Mouse (Mus musculus): ENCODE measurements around the gene Pitpnb. TPM values are rescaled to one million over a fixed set of nuclear protein-coding genes. Genes with fewer than 3 reads are reported as not detected.

The Pitpnb gene
- total and polyA plus RNA-seq, 3 experiments: 19.3 to 84.8 (median 31.5) TPM

GRCm38 (mm10) chr5:111383335-111383734, 52.8 kb downstream of the Pitpnb start:
- H3K36me3 ChIP-seq (replicated peaks): peaks cover 97% of the 10 kb centered on the region

DNA sequence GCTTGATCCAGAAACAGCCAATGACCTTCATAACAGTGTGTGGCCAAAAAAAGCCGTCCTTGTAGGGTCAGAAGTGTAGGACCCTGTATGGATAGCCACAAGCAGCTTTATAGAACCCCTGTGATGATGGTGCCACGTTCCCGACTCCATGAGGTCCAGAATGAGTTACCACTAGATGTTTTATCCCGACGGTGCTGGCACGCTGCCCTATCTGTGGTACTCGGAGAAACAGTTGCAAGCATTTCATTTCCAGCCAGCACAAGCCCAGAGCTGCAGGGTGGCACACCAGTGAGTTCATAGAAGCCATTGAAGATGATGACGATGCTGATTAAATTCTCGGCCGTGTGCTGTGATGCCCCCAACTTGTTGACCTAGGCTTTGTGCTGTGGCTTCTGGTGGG, 60.3 kb downstream of the Pitpnb start:
- TF ChIP-seq GATA1 (IDR thresholded peaks at IDR 0.05; ENCODE audit: borderline replicate concordance, low read length): no peak
- TF ChIP-seq CTCF (IDR thresholded peaks at IDR 0.05; ENCODE audit: low read depth, low read length): no peak
- TF ChIP-seq GATA2 (IDR thresholded peaks at IDR 0.05; ENCODE audit: borderline replicate concordance, low read depth, low read length): no peak
- no peak for TF ChIP-seq TAL1 (conservative IDR thresholded peaks at IDR 0.05; ENCODE audit: low read depth, low read length)
- no peak for TF ChIP-seq POLR2AphosphoS5 (IDR thresholded peaks at IDR 0.05; ENCODE audit: insufficient replicate concordance, low read depth, low read length)
- peaks cover 55% of the 10 kb centered on the region for H3K36me3 ChIP-seq (replicated peaks)
- no peak overlapping the region for H3K4me3 ChIP-seq (ENCODE audit: low read depth, low read length)
- ATAC-seq (ENCODE audit: extremely low read depth, insufficient number of reproducible peaks, low FRiP score, poor library complexity, severe bottlenecking) (no peak), DNase-seq (ENCODE audit: low spot score) (no peak)
- H3K9me3 ChIP-seq (replicated peaks): no peaks in the 10 kb centered on the region
- no peaks in the 10 kb centered on the region for H3K27me3 ChIP-seq (ENCODE audit: insufficient read depth, low read length)
- no peaks in the 10 kb centered on the region for H3K4me1 ChIP-seq (ENCODE audit: insufficient read depth, low read depth, low read length)

More at GRCm38 (mm10) chr5:111383335-111383734, 52.8 kb downstream of the Pitpnb start:
- Histone ChIP-seq H3K4me1 (ENCODE audit: insufficient read depth, low read depth, low read length) (no peaks in the 10 kb centered on the region), H3K4me3 (ENCODE audit: low read depth, low read length) (no peak overlapping the region), H3K27me3 (ENCODE audit: insufficient read depth, low read length) (no peaks in the 10 kb centered on the region), H3K9me3 (replicated peaks) (no peaks in the 10 kb centered on the region)
- no peak for TF ChIP-seq TAL1 (conservative IDR thresholded peaks at IDR 0.05; ENCODE audit: low read depth, low read length)
- TF ChIP-seq CTCF (IDR thresholded peaks at IDR 0.05; ENCODE audit: low read depth, low read length): no peak
- TF ChIP-seq POLR2AphosphoS5 (IDR thresholded peaks at IDR 0.05; ENCODE audit: insufficient replicate concordance, low read depth, low read length): no peak
- no peak for TF ChIP-seq GATA2 (IDR thresholded peaks at IDR 0.05; ENCODE audit: borderline replicate concordance, low read depth, low read length)
- no peak for TF ChIP-seq GATA1 (IDR thresholded peaks at IDR 0.05; ENCODE audit: borderline replicate concordance, low read length)
- ATAC-seq (ENCODE audit: extremely low read depth, insufficient number of reproducible peaks, low FRiP score, poor library complexity, severe bottlenecking) (no peak), DNase-seq (ENCODE audit: low spot score) (no peak)

DNA sequence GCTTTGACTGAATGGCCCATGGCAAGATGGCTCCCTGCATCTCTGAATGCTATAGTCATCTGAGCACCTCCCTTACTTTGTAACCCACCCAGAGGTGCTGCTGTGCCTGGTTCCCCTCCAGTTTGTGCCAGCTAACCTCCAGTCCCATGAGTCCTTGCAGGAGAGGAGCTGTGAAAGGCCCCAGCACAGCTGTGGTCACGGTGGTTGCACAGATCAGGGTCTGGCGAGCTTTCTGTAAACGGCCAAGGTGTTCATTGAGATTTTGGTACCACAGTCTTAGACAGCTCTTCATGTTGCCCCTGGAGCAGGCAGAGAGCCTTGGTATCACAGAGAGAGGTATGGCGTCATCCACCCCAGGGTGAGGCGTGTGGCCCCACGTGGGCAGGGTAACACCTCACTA, 60.9 kb downstream of the Pitpnb start:
- Histone ChIP-seq H3K36me3 (replicated peaks) (peaks cover 49% of the 10 kb centered on the region), H3K4me3 (ENCODE audit: low read depth, low read length) (no peak overlapping the region), H3K27me3 (ENCODE audit: insufficient read depth, low read length) (no peaks in the 10 kb centered on the region), H3K4me1 (ENCODE audit: insufficient read depth, low read depth, low read length) (no peaks in the 10 kb centered on the region), H3K9me3 (replicated peaks) (no peaks in the 10 kb centered on the region)
- ATAC-seq (ENCODE audit: extremely low read depth, insufficient number of reproducible peaks, low FRiP score, poor library complexity, severe bottlenecking) (no peak), DNase-seq (ENCODE audit: low spot score) (no peak)
- TF ChIP-seq TAL1 (conservative IDR thresholded peaks at IDR 0.05; ENCODE audit: low read depth, low read length) (no peak), POLR2AphosphoS5 (IDR thresholded peaks at IDR 0.05; ENCODE audit: insufficient replicate concordance, low read depth, low read length) (no peak)

DNA sequence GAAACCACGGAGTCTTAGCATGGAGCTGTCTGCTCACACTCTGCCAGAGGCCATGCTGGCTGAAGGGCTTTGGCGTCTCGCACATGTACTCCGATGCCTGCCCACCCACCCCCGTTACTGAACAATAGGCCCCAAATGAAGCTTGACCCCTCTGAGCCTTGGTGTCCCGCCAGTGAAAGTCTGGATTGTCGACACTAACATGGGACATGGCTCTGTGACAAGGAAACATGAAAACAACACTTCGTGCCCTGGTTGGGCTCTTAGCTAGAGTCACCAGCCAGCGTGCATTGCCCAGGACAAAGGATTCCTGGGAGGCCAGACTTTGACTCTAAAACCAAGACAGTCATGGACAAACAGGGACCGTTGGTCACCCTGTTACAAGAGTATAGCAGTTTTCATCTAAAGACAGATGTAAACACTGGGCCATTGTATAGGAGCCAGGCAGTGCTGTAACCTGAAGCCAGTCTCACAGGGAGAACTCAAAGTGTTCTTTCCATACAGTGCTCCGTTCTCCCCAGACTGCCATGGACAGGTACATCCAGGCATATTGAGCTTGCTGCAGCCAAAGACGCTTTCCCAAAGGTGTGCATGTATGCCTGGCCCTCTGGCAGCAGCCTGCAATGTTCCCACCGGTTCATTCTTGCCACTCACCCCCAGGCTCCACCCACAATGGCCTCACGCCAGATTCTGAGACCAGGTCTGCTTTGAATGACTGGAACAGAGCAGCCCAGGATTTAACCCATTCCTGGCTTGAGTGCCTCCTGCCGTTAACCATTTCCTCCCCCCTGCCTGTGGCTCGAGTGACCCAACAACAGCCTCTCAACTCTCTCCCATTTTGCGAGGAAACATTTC, 63.0 kb downstream of the Pitpnb start:
- no peak for ATAC-seq (ENCODE audit: extremely low read depth, insufficient number of reproducible peaks, low FRiP score, poor library complexity, severe bottlenecking)

DNA sequence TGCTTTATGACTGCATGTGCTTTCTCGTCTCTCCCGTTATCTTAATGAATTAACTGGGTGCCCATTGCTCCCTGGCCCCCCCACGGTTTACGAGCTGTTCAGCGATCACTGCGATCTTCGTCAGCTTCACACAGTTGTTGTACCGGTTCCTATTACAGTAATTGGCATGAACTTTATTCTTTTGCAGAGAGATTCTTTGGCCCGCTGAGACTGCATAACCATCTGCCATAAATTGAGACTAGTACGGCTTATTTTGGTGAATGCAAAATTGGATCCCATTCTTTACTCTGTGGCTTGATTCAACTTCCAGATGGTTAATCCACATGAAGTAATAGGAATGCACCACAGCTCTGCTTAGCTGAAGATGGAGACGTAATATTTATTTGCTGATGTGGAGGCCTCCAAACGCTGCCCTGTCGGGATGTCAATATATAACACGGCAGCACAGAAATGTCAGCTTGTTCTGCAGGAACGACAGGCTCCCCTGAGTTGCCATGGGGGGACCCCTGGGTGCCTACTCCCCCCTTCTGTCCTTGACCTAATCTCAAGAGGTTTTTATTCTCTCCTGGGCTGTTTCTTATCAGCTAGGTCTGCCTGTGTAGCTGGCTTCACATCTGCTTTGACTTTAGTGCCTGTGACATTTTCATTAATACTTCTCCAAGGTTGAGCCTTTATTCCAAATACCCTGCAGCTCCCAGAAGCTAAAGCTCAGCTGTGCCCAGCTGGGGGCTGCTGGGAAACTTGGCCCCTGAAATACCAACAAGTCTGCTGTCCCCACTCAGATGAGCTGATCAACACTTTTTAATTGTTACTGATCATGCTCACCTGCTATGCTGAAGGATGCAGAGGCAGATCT, 63.9 kb downstream of the Pitpnb start:
- ATAC-seq (ENCODE audit: extremely low read depth, insufficient number of reproducible peaks, low FRiP score, poor library complexity, severe bottlenecking) (no peak), DNase-seq (ENCODE audit: low spot score) (no peak)
- Histone ChIP-seq H3K36me3 (replicated peaks) (peaks cover 22% of the 10 kb centered on the region), H3K9me3 (replicated peaks) (peaks cover 3% of the 10 kb centered on the region; the same call in 1 of the 2 replicates), H3K27me3 (ENCODE audit: insufficient read depth, low read length) (no peaks in the 10 kb centered on the region; the same call in 1 of the 2 replicates), H3K4me3 (ENCODE audit: low read depth, low read length) (no peak overlapping the region), H3K4me1 (ENCODE audit: insufficient read depth, low read depth, low read length) (no peaks in the 10 kb centered on the region)
- TF ChIP-seq GATA2 (IDR thresholded peaks at IDR 0.05; ENCODE audit: borderline replicate concordance, low read depth, low read length): no peak
- TF ChIP-seq CTCF (IDR thresholded peaks at IDR 0.05; ENCODE audit: low read depth, low read length): no peak
- no peak for TF ChIP-seq TAL1 (conservative IDR thresholded peaks at IDR 0.05; ENCODE audit: low read depth, low read length)
- no peak for TF ChIP-seq GATA1 (IDR thresholded peaks at IDR 0.05; ENCODE audit: borderline replicate concordance, low read length)
- TF ChIP-seq POLR2AphosphoS5 (IDR thresholded peaks at IDR 0.05; ENCODE audit: insufficient replicate concordance, low read depth, low read length): no peak

More for the DNA sequence above, 63.0 kb downstream of the Pitpnb start:
- Histone ChIP-seq H3K27me3 (ENCODE audit: insufficient read depth, low read length) (no peaks in the 10 kb centered on the region; the same call in 1 of the 2 replicates), H3K4me1 (ENCODE audit: insufficient read depth, low read depth, low read length) (no peaks in the 10 kb centered on the region), H3K9me3 (replicated peaks) (peaks cover 3% of the 10 kb centered on the region; the same call in 1 of the 2 replicates), H3K4me3 (ENCODE audit: low read depth, low read length) (no peak overlapping the region), H3K36me3 (replicated peaks) (peaks cover 30% of the 10 kb centered on the region)
- TF ChIP-seq POLR2AphosphoS5 (IDR thresholded peaks at IDR 0.05; ENCODE audit: insufficient replicate concordance, low read depth, low read length): no peak
- TF ChIP-seq GATA1 (IDR thresholded peaks at IDR 0.05; ENCODE audit: borderline replicate concordance, low read length): no peak
- no peak for TF ChIP-seq TAL1 (conservative IDR thresholded peaks at IDR 0.05; ENCODE audit: low read depth, low read length)
- TF ChIP-seq CTCF (IDR thresholded peaks at IDR 0.05; ENCODE audit: low read depth, low read length): no peak
- TF ChIP-seq GATA2 (IDR thresholded peaks at IDR 0.05; ENCODE audit: borderline replicate concordance, low read depth, low read length): no peak
- DNase-seq (ENCODE audit: low spot score): no peak

DNA sequence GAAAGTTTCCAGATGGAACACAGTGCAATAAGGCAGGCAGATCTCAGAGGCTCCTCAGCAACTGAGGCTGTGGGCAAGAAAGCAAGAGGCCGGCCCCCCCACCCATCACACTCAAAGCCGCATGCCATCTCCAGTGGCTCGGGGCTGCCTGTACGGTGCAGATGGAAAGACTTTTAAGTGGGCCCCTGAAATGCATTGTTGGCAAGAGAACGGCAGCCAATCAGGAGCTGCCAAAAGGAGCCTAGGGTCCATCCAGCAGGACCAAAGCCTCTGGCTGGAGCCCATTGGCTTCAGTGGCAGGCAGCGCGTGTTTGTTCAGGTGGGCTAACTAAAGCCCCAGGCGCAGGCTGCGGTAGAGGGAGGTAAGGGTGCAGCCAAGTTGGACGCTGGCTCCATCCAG, 65.2 kb downstream of the Pitpnb start:
- Histone ChIP-seq H3K4me1 (ENCODE audit: insufficient read depth, low read depth, low read length) (no peaks in the 10 kb centered on the region), H3K9me3 (replicated peaks) (peaks cover 6% of the 10 kb centered on the region; the same call in 1 of the 2 replicates), H3K27me3 (ENCODE audit: insufficient read depth, low read length) (no peaks in the 10 kb centered on the region; the same call in 1 of the 2 replicates), H3K36me3 (replicated peaks) (peaks cover 8% of the 10 kb centered on the region), H3K4me3 (ENCODE audit: low read depth, low read length) (no peak overlapping the region)
- ATAC-seq (ENCODE audit: extremely low read depth, insufficient number of reproducible peaks, low FRiP score, poor library complexity, severe bottlenecking) (no peak), DNase-seq (ENCODE audit: low spot score) (no peak)
- TF ChIP-seq GATA1 (IDR thresholded peaks at IDR 0.05; ENCODE audit: borderline replicate concordance, low read length): no peak
- TF ChIP-seq GATA2 (IDR thresholded peaks at IDR 0.05; ENCODE audit: borderline replicate concordance, low read depth, low read length): no peak
- TF ChIP-seq POLR2AphosphoS5 (IDR thresholded peaks at IDR 0.05; ENCODE audit: insufficient replicate concordance, low read depth, low read length): no peak
- TF ChIP-seq TAL1 (conservative IDR thresholded peaks at IDR 0.05; ENCODE audit: low read depth, low read length): no peak
- no peak for TF ChIP-seq CTCF (IDR thresholded peaks at IDR 0.05; ENCODE audit: low read depth, low read length)

Measured in G1E (cell line).